Mouse (Mus musculus) olfactory bulb, adult 2 months (tissue): Measurements from ENCODE around the gene Dnajb8. TPM values are rescaled to one million over a fixed set of nuclear protein-coding genes. Genes with fewer than 3 reads are reported as not detected.

Experiments used
- H3K27ac ChIP-seq: fragments of 200-500 bp; 2 replicates; pipeline ENCODE4 v1.5.1; 2012; ENCODE audit warnings: low read depth, low read length; ENCODE audit not compliant: insufficient read depth
- H3K4me1 ChIP-seq: fragments of 200-500 bp; 2 replicates; pipeline ENCODE4 v1.6.1; 2012; ENCODE audit warnings: low read length; ENCODE audit not compliant: control insufficient read depth, insufficient read depth
- H3K4me3 ChIP-seq: fragments of 200-500 bp; 2 replicates; pipeline ENCODE4 v1.5.1; 2012; ENCODE audit warnings: mild to moderate bottlenecking, low read depth, low read length, moderate library complexity; ENCODE audit not compliant: insufficient read depth
- CTCF ChIP-seq: fragments of 200-500 bp; IDR thresholded peaks from 2 replicates; pipeline ENCODE4 v1.5.1; 2012; ENCODE audit warnings: low read depth, mild to moderate bottlenecking, low read length, moderate library complexity; ENCODE audit not compliant: insufficient read depth
- POLR2A ChIP-seq: fragments of 200-500 bp; IDR thresholded peaks from 2 replicates; pipeline ENCODE4 v1.6.1; 2012; ENCODE audit warnings: mild to moderate bottlenecking, low read depth, low read length, moderate library complexity; ENCODE audit not compliant: insufficient read depth
- WGBS: fragments of 180-500 bp; shearing (Covaris S2); methylation state at CpG from one replicate; pipeline ENCODE4 v1.1.7; 2018; 5-methylcytosine and 5-hydroxymethylcytosine counted together
- polyA plus RNA-seq: library from polyadenylated mRNA; stranded (reverse); fragments of >200 nt; gene quantifications from 2 replicates; pipeline ENCODE4 v1.2.4, GENCODE M21; 2012; ENCODE audit warnings: low replicate concordance; ENCODE audit not compliant: missing spikeins, insufficient read depth, insufficient read length

The Dnajb8 gene
- polyA plus RNA-seq, 1 experiment = not detected

DNA sequence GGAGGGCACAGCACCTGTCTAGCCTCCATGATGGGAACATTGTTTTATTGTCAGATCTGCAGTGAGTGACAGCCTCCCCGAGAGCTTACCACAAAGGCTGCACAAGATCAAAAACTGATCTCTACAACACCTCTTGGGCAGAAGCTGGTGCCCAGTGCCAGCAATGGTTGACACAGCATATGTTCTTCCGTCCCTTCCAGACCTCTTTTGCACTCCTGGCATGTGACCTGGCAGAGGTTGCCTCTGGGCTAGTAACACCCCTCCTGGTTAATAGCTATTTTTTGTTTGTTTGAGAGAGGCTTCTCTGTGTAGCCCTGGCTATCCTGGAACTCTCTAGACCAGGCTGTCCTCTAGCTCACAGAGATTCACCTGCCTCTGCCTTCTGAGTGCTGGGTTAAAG, 56.1 kb downstream of the Dnajb8 start:
- Histone ChIP-seq H3K4me1 (no peaks in the 10 kb centered on the region), H3K27ac (no peak overlapping the region), H3K4me3 (no peak overlapping the region)
- TF ChIP-seq POLR2A = no peak
- 94% methylated on average over 2 of the region's 2 CpGs for WGBS

DNA sequence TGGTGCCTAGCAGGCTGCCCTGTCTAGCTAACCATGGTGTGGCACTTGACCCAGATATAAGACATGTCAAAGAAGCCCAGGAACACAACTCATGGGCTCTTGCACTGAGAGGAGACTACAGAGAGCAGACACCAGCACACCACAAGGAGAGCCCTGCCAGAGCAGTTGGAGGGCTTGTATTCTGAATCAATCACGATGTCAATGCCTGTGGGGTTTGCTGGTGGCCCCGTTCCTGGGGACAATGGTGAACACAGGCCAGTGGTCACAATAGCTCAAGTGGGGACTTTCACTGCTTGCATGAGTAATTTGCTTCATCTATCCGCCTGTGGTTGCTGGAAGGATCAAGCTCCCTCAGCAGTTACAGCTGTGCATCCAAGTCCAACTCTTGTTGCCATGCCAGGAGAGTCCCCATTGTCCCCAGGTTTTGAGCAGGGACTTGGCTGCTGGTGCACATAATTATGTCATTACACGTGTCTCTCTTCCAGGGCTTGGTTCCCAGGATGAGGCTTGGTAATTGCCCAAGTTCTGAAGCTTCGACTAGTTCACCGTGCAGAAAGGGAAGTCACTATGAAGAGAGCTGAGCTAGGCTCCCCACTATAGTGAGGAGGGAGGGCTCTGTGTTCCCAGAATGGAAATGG, 68.2 kb downstream of the Dnajb8 start:
- 38% methylated on average over 6 of the region's 6 CpGs for WGBS
- TF ChIP-seq CTCF (no peak), POLR2A (no peak)
- Histone ChIP-seq H3K27ac (no peak overlapping the region), H3K4me1 (no peaks in the 10 kb centered on the region), H3K4me3 (no peak overlapping the region)

DNA sequence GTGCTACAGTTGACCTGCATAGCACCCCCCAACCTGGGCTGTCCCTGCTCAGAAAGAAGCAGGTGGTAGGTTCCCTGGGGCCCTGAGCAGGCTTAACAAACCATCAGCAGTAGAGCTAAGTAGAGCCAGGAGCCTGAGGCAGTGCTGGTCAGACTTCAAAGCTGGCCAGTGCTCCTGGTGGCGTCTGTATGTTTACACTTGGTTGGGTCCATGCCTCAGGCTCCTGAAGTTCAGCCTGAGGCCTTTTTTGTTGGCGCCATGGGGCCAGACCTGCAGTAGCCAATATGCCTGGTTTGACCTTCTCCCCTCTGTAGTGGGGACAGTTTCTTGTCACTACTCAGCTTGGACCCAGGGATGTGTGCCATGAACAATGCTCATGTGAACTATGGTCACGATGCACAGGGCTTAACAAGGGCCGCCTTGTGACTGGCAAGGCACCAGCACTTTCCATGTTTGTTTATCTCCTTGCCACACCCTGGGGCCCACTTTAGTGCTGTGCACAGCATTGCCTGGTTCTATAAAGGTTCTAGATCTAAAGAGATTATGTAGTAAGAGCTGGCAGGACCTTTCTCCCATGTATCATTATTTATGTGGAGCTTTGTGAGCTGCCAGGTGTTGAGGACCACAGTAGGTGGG, 70.3 kb downstream of the Dnajb8 start:
- 88% methylated on average over 4 of the region's 4 CpGs for WGBS
- TF ChIP-seq CTCF = no peak
- no peak for TF ChIP-seq POLR2A
- 0 out of 2 replicates have a peak, but pooled peaks cover 2% of the 10 kb centered on the region for H3K4me1 ChIP-seq
- H3K27ac ChIP-seq = no peak overlapping the region
- no peak overlapping the region for H3K4me3 ChIP-seq

DNA sequence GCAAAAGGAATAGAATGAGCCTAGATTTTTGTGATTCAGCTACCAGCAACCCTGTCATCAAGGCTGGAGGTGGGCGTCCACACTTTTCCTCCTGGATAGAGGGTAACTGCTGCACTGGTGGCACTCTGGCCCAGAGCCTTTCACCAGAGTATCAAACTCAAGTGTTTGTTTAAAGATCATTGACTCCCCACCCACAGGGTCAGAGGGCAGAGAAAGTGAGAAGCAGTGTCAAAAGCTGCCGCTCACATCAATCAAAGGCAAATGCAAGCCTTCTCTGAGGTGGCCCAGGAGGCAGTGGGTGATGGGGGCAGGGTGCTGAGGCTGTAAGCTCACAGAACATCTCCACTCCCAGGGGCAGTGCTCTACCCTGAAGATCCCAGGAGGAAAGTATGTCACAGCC, 77.4 kb downstream of the Dnajb8 start:
- Histone ChIP-seq H3K27ac (no peak overlapping the region), H3K4me1 (0 out of 2 replicates have a peak, but pooled peaks cover 2% of the 10 kb centered on the region), H3K4me3 (no peak overlapping the region)
- WGBS = 86% methylated on average over 2 of the region's 2 CpGs
- TF ChIP-seq CTCF (no peak), POLR2A (no peak)

DNA sequence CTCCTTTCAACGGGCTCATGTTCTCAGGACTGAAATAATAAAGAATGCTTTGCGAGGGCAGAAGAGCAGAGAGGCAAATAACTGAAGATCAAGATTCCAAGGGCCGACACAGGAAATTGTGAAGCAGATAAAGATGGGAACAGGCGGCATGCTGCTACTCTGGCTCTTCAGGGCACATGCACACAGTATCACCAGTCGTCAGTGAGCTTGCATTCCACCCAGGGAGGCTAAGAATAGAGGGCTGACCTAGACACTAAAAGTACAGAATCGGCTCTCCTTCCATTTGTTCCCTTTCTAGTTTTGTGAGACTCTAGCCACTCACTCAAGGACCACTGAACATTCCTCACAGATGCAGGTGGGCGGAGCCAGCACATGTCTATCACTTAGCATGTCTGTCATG, 79.2 kb downstream of the Dnajb8 start:
- Histone ChIP-seq H3K4me3 (no peak overlapping the region), H3K27ac (no peak overlapping the region), H3K4me1 (0 out of 2 replicates have a peak, but pooled peaks cover under 1% of the 10 kb centered on the region)
- TF ChIP-seq POLR2A (no peak), CTCF (no peak)
- WGBS = 73% methylated on average over 7 of the region's 7 CpGs

Other genes with a start within 250 kb of the Dnajb8 start
- not detected in 2 replicates for gene H1fx, start 240.6 kb upstream of the Dnajb8 start, polyA plus RNA-seq
- 304 TPM in 1 of 2 replicates, not detected in the other for gene Rab7, start 177.0 kb upstream of the Dnajb8 start, polyA plus RNA-seq
- not detected in 2 replicates for gene Rpn1, start 137.8 kb upstream of the Dnajb8 start, polyA plus RNA-seq
- not detected in 2 replicates for gene Gata2, start 28.4 kb upstream of the Dnajb8 start, polyA plus RNA-seq
- gene Eefsec, start 224.3 kb downstream of the Dnajb8 start, polyA plus RNA-seq = not detected in 2 replicates
- gene Ruvbl1, start 243.1 kb downstream of the Dnajb8 start, polyA plus RNA-seq = not detected in 2 replicates